Mouse (Mus musculus) embryonic facial prominence, embryonic 14.5 days (tissue): Measurements from ENCODE around the gene Boc. TPM values are rescaled to one million over a fixed set of nuclear protein-coding genes. Genes with fewer than 3 reads are reported as not detected.

Experiments
- ATAC-seq: fragments of 200-750 bp; cut with Nextera tagmentation; 2 replicates; pipeline ENCODE4 v1.8.0; 2017; ENCODE audit warnings: low read depth, moderate number of reproducible peaks, moderate TSS enrichment
- DNase-seq: peaks from one replicate; pipeline ENCODE4 v3.0.0-alpha.2; 2015; ENCODE audit warnings: low spot score
- H3K27ac ChIP-seq: fragments of 300-500 bp; sonication (generic); replicated peaks from 2 replicates; pipeline ENCODE4 v1.5.1; 2014; ENCODE audit warnings: low read depth, mild to moderate bottlenecking, low read length, moderate library complexity
- H3K27me3 ChIP-seq: fragments of 300-500 bp; sonication (generic); replicated peaks from 2 replicates; pipeline ENCODE4 v1.6.1; 2014; ENCODE audit warnings: low read length; ENCODE audit not compliant: control insufficient read depth, insufficient read depth
- H3K36me3 ChIP-seq: fragments of 300-500 bp; sonication (generic); 2 replicates; pipeline ENCODE4 v1.6.1; 2014; ENCODE audit warnings: low read length, mixed read lengths; ENCODE audit not compliant: control insufficient read depth, insufficient read depth
- H3K4me1 ChIP-seq: fragments of 300-500 bp; sonication (generic); 2 replicates; pipeline ENCODE4 v1.6.1; 2014; ENCODE audit warnings: antibody characterized with exemption, low read length; ENCODE audit not compliant: control insufficient read depth, insufficient read depth
- H3K4me2 ChIP-seq: fragments of 300-500 bp; sonication (generic); 2 replicates; pipeline ENCODE4 v1.6.1; 2014; ENCODE audit warnings: low read depth, mild to moderate bottlenecking, low read length, moderate library complexity, mixed read lengths
- H3K4me3 ChIP-seq: fragments of 300-500 bp; sonication (generic); 2 replicates; pipeline ENCODE4 v1.5.1; 2014; ENCODE audit warnings: low read depth, mild to moderate bottlenecking, low read length
- H3K9ac ChIP-seq: fragments of 300-500 bp; sonication (generic); 2 replicates; pipeline ENCODE4 v1.6.1; 2014; ENCODE audit warnings: low read depth, mild to moderate bottlenecking, low read length, moderate library complexity, mixed read lengths
- H3K9me3 ChIP-seq: fragments of 300-500 bp; sonication (generic); 2 replicates; pipeline ENCODE4 v1.6.1; 2016; ENCODE audit warnings: low read length; ENCODE audit not compliant: control insufficient read depth
- WGBS: fragments of 180-500 bp; shearing (Covaris S2); extraction: QIAGEN DNeasy Blood & Tissue Kit; methylation state at CpG from one replicate; pipeline ENCODE4 v1.1.7; 2014; 5-methylcytosine and 5-hydroxymethylcytosine counted together
- polyA plus RNA-seq: library from polyadenylated mRNA; unstranded; fragments of >200 nt; fragmentation: Nextera tagmentation; extraction: Ambion mirVana; gene quantifications from 2 replicates; pipeline ENCODE4 v1.2.1, GENCODE M21; 2014

Boc gene
- polyA plus RNA-seq, 1 experiment from 2014 or later = 34.8 TPM

GRCm38 (mm10) chr16:44539611-44540010 lies 19.1 kb downstream of the Boc start:
- no peak for ATAC-seq
- Histone ChIP-seq H3K4me2 (no peak overlapping the region), H3K4me3 (no peak overlapping the region), H3K36me3 (no peaks in the 10 kb centered on the region; the same call in none of the 2 replicates), H3K9ac (no peak overlapping the region), H3K27ac (peak overlapping the region; percentile 58; the same call in 1 of the 2 replicates), H3K4me1 (peaks cover 70% of the 10 kb centered on the region), H3K27me3 (no peaks in the 10 kb centered on the region), H3K9me3 (no peaks in the 10 kb centered on the region)
- no peak for DNase-seq
- WGBS = 62% methylated on average over 8 of the region's 8 CpGs

- no peaks in the 10 kb centered on the region; the same call in none of the 2 replicates for H3K36me3 ChIP-seq
- H3K4me3 ChIP-seq = no peak overlapping the region
- H3K4me2 ChIP-seq = peak overlapping the region; percentile 19
- whole genome bisulfite sequencing = 36% methylated on average over 16 of the region's 16 CpGs
- no peaks in the 10 kb centered on the region for H3K9me3 ChIP-seq
- peak overlapping the region; percentile 34 for H3K27ac ChIP-seq
- ATAC-seq = peak; percentile 46
- no peak for DNase-seq
- H3K4me1 ChIP-seq = peaks cover 68% of the 10 kb centered on the region
- peak overlapping the region; percentile 23; the same call in 1 of the 2 replicates for H3K9ac ChIP-seq
- no peaks in the 10 kb centered on the region for H3K27me3 ChIP-seq
Observed at GRCm38 (mm10) chr16:44538401-44539395, 20.0 kb downstream of the Boc start.

GRCm38 (mm10) chr16:44534122-44534521 lies 24.6 kb downstream of the Boc start:
- Histone ChIP-seq H3K27me3 (no peaks in the 10 kb centered on the region), H3K36me3 (peaks cover 16% of the 10 kb centered on the region), H3K4me2 (no peak overlapping the region), H3K4me1 (peaks cover 61% of the 10 kb centered on the region), H3K9me3 (no peaks in the 10 kb centered on the region), H3K4me3 (no peak overlapping the region), H3K9ac (no peak overlapping the region), H3K27ac (no peak overlapping the region; the same call in 1 of the 2 replicates)
- ATAC-seq (no peak), DNase-seq (no peak)
- 23% methylated on average over 7 of the region's 7 CpGs for WGBS

DNA sequence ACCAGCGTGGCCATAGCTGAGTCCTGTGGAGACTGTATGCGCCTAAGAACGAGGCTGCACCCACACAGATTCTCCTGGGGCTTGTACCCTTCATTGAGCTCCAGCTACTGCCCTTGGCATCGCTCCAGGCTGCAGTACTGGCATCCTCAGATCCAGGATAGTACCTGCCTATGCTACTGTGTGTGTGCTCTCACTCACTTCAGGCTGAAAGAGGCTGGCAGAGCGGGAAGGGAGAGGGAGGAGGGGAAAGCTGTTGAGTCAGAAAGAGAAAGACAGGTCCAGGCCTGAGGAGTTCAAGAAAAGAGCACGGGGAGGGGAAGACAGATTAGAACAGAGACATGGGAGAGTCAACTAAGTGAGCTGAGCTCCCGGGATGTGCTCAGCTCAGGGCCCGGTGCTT lies 25.2 kb downstream of the Boc start:
- ATAC-seq (peak; percentile 19; the same call in 1 of the 2 replicates), DNase-seq (peak; percentile 77)
- 61% methylated on average over 8 of the region's 8 CpGs for WGBS
- H3K36me3 ChIP-seq = peaks cover 16% of the 10 kb centered on the region
- H3K9me3 ChIP-seq = no peaks in the 10 kb centered on the region
- H3K4me2 ChIP-seq = peak overlapping the region; percentile 13; the same call in 1 of the 2 replicates
- peaks cover 58% of the 10 kb centered on the region for H3K4me1 ChIP-seq
- no peaks in the 10 kb centered on the region for H3K27me3 ChIP-seq
- no peak overlapping the region for H3K4me3 ChIP-seq
- H3K9ac ChIP-seq = no peak overlapping the region
- H3K27ac ChIP-seq = no peak overlapping the region; the same call in 1 of the 2 replicates

DNA sequence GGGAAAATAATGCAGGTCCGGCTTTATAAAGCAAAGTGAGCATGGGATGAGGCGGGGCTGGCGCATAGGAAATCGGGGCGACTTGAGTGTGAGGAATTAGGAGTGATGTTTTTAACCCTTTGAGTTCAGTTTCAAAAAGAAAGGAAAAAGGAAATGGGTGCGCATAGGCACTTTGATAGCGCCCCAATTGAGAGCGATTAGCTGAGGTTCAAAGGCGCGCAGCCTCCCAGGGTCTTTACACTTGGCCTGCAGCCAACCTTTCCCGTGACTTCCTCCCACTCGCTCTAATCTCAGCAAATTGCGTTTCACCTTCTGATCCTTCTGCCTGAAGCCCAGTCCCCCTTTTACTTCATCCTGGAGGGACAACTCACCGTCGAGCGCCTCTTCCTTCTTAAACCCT lies 25.8 kb downstream of the Boc start:
- H3K9me3 ChIP-seq = no peaks in the 10 kb centered on the region
- H3K27me3 ChIP-seq = no peaks in the 10 kb centered on the region
- peaks cover 57% of the 10 kb centered on the region for H3K4me1 ChIP-seq
- no peak overlapping the region for H3K27ac ChIP-seq
- no peak for ATAC-seq
- no peak overlapping the region for H3K9ac ChIP-seq
- H3K4me2 ChIP-seq = peak overlapping the region; percentile 13; the same call in 1 of the 2 replicates
- DNase-seq = no peak
- peaks cover 16% of the 10 kb centered on the region for H3K36me3 ChIP-seq
- 51% methylated on average over 16 of the region's 16 CpGs for WGBS
- no peak overlapping the region for H3K4me3 ChIP-seq

GRCm38 (mm10) chr16:44531239-44531797 lies 27.4 kb downstream of the Boc start:
- Histone ChIP-seq H3K4me1 (peaks cover 70% of the 10 kb centered on the region), H3K27ac (peak overlapping the region; percentile 54), H3K27me3 (no peaks in the 10 kb centered on the region), H3K4me2 (peak overlapping the region; percentile 49), H3K9ac (peak overlapping the region; percentile 26; the same call in 1 of the 2 replicates), H3K4me3 (peak overlapping the region; percentile 16; the same call in 1 of the 2 replicates), H3K9me3 (no peaks in the 10 kb centered on the region), H3K36me3 (peaks cover 16% of the 10 kb centered on the region)
- ATAC-seq (no peak), DNase-seq (no peak)
- WGBS = 24% methylated on average over 12 of the region's 12 CpGs

DNA sequence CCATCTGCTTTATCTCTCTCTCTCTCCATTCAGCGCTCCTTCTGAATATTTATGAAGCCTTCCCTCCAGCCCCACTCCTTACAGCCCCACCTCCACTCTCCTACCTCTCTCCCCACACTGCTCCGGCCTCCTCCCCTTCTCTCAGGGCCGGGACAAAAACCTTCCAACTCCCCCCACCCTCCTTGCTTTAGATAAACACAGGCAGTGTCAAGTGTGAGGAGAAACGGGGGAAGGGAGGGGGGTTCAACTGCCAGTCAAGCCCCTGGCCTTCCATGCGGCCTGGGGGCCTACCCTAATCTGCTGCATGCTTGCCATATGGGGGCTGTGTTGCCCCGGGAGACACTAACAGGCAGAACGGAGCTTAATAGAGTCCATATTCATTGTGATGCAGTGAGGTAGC lies 27.9 kb downstream of the Boc start:
- WGBS = 2% methylated on average over 7 of the region's 7 CpGs
- ATAC-seq = peak; percentile 76
- Histone ChIP-seq H3K27ac (peak overlapping the region; percentile 54), H3K27me3 (no peaks in the 10 kb centered on the region), H3K36me3 (peaks cover 16% of the 10 kb centered on the region), H3K4me3 (peak overlapping the region; percentile 16; the same call in 1 of the 2 replicates), H3K9me3 (no peaks in the 10 kb centered on the region), H3K4me1 (peaks cover 73% of the 10 kb centered on the region), H3K9ac (peak overlapping the region; percentile 26; the same call in 1 of the 2 replicates), H3K4me2 (peak overlapping the region; percentile 49)
- DNase-seq = peak; percentile 92

GRCm38 (mm10) chr16:44530191-44530590 lies 28.5 kb downstream of the Boc start:
- H3K9ac ChIP-seq = 0 out of 2 replicates have a peak overlapping the region, but pooled peaks have one; percentile 26

More at GRCm38 (mm10) chr16:44530191-44530590, 28.5 kb downstream of the Boc start:
- ATAC-seq = no peak
- Histone ChIP-seq H3K9me3 (no peaks in the 10 kb centered on the region), H3K4me2 (peak overlapping the region; percentile 49), H3K4me3 (no peak overlapping the region), H3K27me3 (no peaks in the 10 kb centered on the region), H3K4me1 (peaks cover 69% of the 10 kb centered on the region), H3K27ac (peak overlapping the region; percentile 54), H3K36me3 (peaks cover 16% of the 10 kb centered on the region)
- WGBS = 20% methylated on average over 9 of the region's 9 CpGs
- no peak for DNase-seq
